In the genomic region with DNA sequence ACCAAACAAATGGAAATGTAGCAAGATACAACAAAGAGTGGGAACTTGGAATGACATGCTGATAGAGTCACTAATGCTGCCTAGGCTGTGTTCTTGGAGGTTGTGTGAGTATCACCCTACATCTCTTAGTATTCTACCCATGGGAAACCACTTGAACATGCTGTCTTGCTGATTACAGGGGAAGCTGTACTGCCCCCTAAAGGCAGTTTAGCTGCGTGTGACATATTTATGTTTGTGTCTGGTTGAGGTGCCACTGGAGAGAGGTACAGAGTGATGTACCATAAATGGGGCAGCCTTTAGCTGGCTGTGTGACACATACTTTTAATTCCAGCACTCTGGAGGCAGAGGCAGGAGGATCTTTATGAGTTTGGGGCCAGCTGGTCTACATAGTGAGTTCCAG, we compare ENCODE assay signal across 15 mouse cellular contexts.
DNase-seq lines count a peak whose midpoint lies in the region; ATAC-seq and TF ChIP-seq lines count a peak whose summit lies in the region.
"Had no signal": no experiment of that assay in that cellular context is flagged by ENCODE, and none has a peak within 500 bp of the region (broad histone marks: within the 10 kb centered on the region; RNA-seq: fewer than 3 reads in every experiment).

No protein-coding gene starts in this region.

- no peaks in the 10 kb centered on the region for H3K36me3 ChIP-seq in splenic B cell, adult 2 months (ENCODE audit: control insufficient read depth, insufficient read depth, low read length, poor library complexity, severe bottlenecking)
- H3K36me3 ChIP-seq in midbrain, embryonic 11.5 days (ENCODE audit: control insufficient read depth, insufficient read depth, low read length), result no peaks in the 10 kb centered on the region
- H3K36me3 ChIP-seq: forebrain, embryonic 12.5 days; midbrain, embryonic 15.5 days had no signal

- no peak overlapping the region for H3K4me2 ChIP-seq in midbrain, embryonic 11.5 days
- H3K4me2 ChIP-seq: forebrain, embryonic 12.5 days; midbrain, embryonic 15.5 days had no signal

- 77% methylated on average over 1 of the region's 1 CpGs for WGBS in midbrain, embryonic 11.5 days

- no peaks in the 10 kb centered on the region for H3K9me3 ChIP-seq in midbrain, embryonic 11.5 days (ENCODE audit: control insufficient read depth, low read length)
- H3K9me3 ChIP-seq: forebrain, embryonic 12.5 days; midbrain, embryonic 15.5 days had no signal

- no peak for DNase-seq in layer of hippocampus, adult 2 months (ENCODE audit: low spot score in 2 of 2)
- no peak for DNase-seq in layer of hippocampus, adult 9-10 months (ENCODE audit: low spot score)
- peak; percentile 25 for DNase-seq in thymus, postnatal 14 days
- DNase-seq in thymus, postnatal 4 days, result no peak
- DNase-seq in ZHBTc4 (ENCODE audit: low read depth, low spot score), result peak; percentile 50
- DNase-seq in splenic B cell, adult 2 months (ENCODE audit: low read depth, low spot score), result peak; percentile 4
- DNase-seq in midbrain, embryonic 11.5 days (ENCODE audit: low spot score, missing footprints), result no peak
- no peak for DNase-seq in urinary bladder, postnatal 10 days (ENCODE audit: low spot score)
- DNase-seq: adrenal gland, adult 8-10 months; cerebellum, adult 18-20 months; kidney, postnatal 4 days; spleen, adult 18-20 months had no signal

- no peak for ATAC-seq in midbrain, embryonic 11.5 days (ENCODE audit: low FRiP score)
- ATAC-seq: midbrain, embryonic 15.5 days had no signal

- no peaks in the 10 kb centered on the region for H3K27me3 ChIP-seq in splenic B cell, adult 2 months (ENCODE audit: control insufficient read depth, insufficient read depth, low read length, poor library complexity, severe bottlenecking)
- H3K27me3 ChIP-seq in midbrain, embryonic 11.5 days (ENCODE audit: control insufficient read depth, insufficient read depth, low read length), result no peaks in the 10 kb centered on the region
- H3K27me3 ChIP-seq: midbrain, embryonic 15.5 days had no signal

- peak; percentile 56 for TF ChIP-seq CTCF in layer of hippocampus, adult 2 months (conservative IDR thresholded peaks at IDR 0.05)

- H3K27ac ChIP-seq in layer of hippocampus, adult 2 months, result no peak overlapping the region
- H3K27ac ChIP-seq in midbrain, embryonic 11.5 days (ENCODE audit: low read depth, low read length), result no peak overlapping the region
- H3K27ac ChIP-seq: forebrain, embryonic 12.5 days; macrophage; midbrain, embryonic 15.5 days had no signal

- H3K4me1 ChIP-seq in midbrain, embryonic 11.5 days (ENCODE audit: control insufficient read depth, insufficient read depth, low read length), result peaks cover 5% of the 10 kb centered on the region; the same call in 1 of the 2 replicates
- H3K4me1 ChIP-seq: midbrain, embryonic 15.5 days had no signal

- H3K4me3 ChIP-seq in layer of hippocampus, adult 2 months, result no peak overlapping the region
- no peak overlapping the region for H3K4me3 ChIP-seq in midbrain, embryonic 11.5 days (ENCODE audit: low read depth, low read length)
- H3K4me3 ChIP-seq: forebrain, embryonic 12.5 days; midbrain, embryonic 15.5 days had no signal

- H3K9ac ChIP-seq in midbrain, embryonic 11.5 days (ENCODE audit: low read length), result no peak overlapping the region
- H3K9ac ChIP-seq: forebrain, embryonic 12.5 days; midbrain, embryonic 15.5 days had no signal

Comparison
In these comparisons a context has a peak if more than half of its experiments do, and no peak if none do; other contexts are left out.
1. DNase-seq: peak in thymus, postnatal 14 days (single experiment), ZHBTc4 (single experiment) and splenic B cell, adult 2 months (single experiment); none in layer of hippocampus, adult 2 months (0 of 2), layer of hippocampus, adult 9-10 months (single experiment), thymus, postnatal 4 days (single experiment), midbrain, embryonic 11.5 days (single experiment) and urinary bladder, postnatal 10 days (single experiment).